Mouse (Mus musculus): ENCODE measurements around the gene Tmem79. TPM values are rescaled to one million over a fixed set of nuclear protein-coding genes. Genes with fewer than 3 reads are reported as not detected.

Gene Tmem79
- polyA plus RNA-seq (2012; ENCODE audit: low replicate concordance): 0.81 and 2.4 TPM in 2 replicates

DNA sequence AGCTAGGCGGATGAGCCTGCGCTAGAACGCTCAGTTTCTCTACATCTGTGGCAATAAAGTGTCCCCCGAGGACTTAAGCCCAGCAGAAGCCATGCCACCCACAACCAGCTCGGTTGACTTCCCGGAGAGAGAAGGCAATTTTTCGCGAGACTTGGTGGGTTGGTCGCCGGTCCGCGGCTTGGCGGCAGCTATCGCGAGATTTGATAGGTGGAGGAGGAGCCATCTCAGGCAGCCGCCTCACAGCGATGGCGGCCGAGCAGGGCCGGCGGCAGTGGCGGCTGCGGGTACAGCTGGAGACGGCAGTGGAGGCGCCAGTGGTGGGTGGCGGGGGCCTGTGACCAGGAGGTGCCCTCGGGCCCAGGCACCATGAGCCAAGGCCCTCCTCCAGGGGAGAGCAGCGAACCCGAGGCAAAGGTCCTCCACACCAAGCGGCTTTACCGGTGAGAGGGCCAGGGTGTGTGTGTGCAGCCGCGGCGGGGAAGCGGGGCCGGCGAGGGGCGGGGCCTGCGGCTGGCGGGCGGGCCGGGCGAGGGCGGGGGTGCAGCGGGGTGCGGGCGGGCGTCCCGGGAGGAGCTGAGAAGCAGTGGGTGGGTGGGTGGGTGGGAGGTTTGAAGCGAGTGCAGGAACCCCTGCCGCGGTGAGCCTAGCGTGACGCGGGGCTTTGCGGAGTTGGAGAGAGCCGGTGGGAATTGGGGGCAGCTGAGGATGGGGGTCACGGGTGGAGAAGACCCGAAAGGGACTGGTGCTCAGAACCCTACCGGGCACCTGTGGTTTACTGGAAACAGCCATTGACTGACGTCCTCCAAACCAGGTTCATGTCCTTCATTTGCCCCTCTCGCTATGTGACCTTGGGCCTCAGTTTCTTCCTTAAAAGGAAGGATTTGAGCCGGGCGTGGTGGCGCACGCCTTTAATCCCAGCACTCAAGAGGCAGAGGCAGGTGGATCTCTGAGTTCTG, at the start of gene Tmem79, which contains the start of gene Smg5:
Tmem79 (minus strand) TSS at position 91 of the 956 bp plus-strand sequence.
Smg5 (plus strand) TSS at position 203 of the 956 bp plus-strand sequence.

DNA sequence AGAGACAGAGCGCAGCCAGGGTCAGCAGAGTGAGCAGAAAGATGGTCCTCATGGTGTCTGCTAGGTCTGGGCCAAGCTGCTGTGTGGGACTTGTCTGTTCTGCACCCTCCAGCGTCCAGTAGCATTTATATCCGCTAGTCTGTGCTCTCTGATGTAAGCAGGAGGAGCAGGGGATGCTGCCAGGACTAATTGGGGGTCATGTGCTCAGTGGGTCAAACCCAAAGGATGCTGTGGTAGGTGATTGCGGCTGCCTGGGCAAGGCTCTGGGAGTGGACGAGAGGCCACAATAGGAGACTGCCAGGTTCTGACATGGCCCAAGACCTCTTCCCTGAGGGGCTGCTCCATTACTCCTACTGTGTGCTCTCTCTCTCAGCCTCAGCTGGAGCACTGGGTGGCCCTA, 48.4 kb upstream of the Tmem79 start, which contains the start of gene Bglap:
Bglap (minus strand) TSS at position 101 of the 400 bp plus-strand sequence.

DNA sequence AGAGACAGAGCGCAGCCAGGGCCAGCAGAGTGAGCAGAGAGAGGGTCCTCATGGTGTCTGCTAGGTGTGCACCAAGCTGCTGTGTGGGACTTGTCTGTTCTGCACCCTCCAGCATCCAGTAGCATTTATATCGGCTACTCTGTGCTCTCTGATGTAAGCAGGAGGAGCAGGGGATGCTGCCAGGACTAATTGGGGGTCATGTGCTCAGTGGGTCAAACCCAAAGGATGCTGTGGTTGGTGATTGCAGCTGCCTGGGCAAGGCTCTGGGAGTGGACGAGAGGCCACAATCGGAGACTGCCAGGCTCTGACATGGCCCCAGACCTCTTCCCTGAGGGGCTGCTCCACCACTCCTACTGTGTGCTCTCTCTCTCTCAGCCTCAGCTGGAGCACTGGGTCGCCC, 42.7 kb upstream of the Tmem79 start, which contains the start of gene Bglap2:
Bglap2 (minus strand) TSS at position 101 of the 400 bp plus-strand sequence.

GRCm38 (mm10) chr3:88372643-88373042, 36.7 kb upstream of the Tmem79 start, which contains the start of gene Bglap3:
Gene Bglap3 (minus strand): TSS chr3:88372743.

GRCm38 (mm10) chr3:88364337-88364736, 28.4 kb upstream of the Tmem79 start, which contains the start of gene Paqr6:
Gene Paqr6 (plus strand): TSS chr3:88364584.

GRCm38 (mm10) chr3:88324951-88325405, 11.0 kb downstream of the Tmem79 start, which contains the start of gene Glmp:
Gene Glmp (plus strand): TSS chr3:88325023.

DNA sequence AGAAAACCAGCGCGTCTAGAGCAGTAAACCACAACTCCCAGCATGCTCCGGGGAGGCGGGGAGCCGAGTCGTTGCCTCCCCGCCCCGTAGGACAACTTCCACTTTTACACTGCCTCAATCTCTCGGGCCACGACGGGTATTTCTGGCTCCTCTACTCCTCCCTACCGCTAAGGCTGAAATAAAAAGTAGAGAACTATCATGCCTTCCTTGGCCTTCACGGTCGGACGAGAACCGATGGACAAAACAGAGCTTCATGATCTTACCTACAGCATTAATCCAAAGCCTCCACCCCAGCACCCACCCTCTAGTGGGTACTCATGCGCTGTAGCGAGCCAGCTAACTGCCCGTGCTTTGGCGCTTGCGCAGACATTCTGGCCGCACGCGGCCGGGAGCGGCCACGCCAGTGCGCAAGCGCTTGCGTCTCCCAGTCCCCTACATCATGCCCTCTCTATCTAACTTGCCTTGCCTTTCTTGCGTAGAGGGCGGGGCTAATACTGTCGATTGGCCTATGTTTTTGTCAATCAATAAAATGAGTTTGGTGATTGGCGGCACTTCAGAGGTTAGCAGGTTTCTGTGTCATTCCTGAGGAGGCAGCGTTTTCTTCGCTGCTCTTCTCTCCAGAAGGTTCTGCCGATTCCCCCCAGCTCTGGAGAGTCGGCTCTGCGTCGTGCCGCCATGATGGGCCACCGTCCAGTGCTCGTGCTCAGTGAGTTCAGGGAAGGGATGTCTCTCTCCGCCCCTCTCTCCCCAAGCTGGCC, 39.2 kb downstream of the Tmem79 start, which contains the start of the genes Tsacc and Cct3:
Tsacc (minus strand) TSS at position 439 of the 758 bp plus-strand sequence.
Cct3 (plus strand) TSS at position 556 of the 758 bp plus-strand sequence.

GRCm38 (mm10) chr3:88287110-88287509, 48.8 kb downstream of the Tmem79 start, which contains the start of gene Gm38392:
Gene Gm38392 (minus strand): TSS chr3:88287210.

Other genes starting within 250 kb of the Tmem79 start
- 210 and 298 TPM in 2 replicates for gene Mef2d, start 193.8 kb downstream of the Tmem79 start, polyA plus RNA-seq (2012; ENCODE audit: low replicate concordance)
- 0.09 TPM in 2 replicates for gene Rhbg, start 81.4 kb downstream of the Tmem79 start, polyA plus RNA-seq (2012; ENCODE audit: low replicate concordance)
- not detected in 2 replicates for gene Gm38392, start 48.9 kb downstream of the Tmem79 start, polyA plus RNA-seq (2012; ENCODE audit: low replicate concordance)
- 1.1 and 1.4 TPM in 2 replicates for gene Tsacc, start 39.1 kb downstream of the Tmem79 start, polyA plus RNA-seq (2012; ENCODE audit: low replicate concordance)
- gene Cct3, start 39.0 kb downstream of the Tmem79 start, polyA plus RNA-seq (2012; ENCODE audit: low replicate concordance): 4.2 and 11.7 TPM in 2 replicates
- gene Glmp, start 11.1 kb downstream of the Tmem79 start, polyA plus RNA-seq (2012; ENCODE audit: low replicate concordance): 28.3 and 133 TPM in 2 replicates
- gene Smg5, start 112 bp upstream of the Tmem79 start, polyA plus RNA-seq (2012; ENCODE audit: low replicate concordance): 67.3 and 68.3 TPM in 2 replicates
- 0.22 TPM in 1 of 2 replicates, not detected in the other for gene Paqr6, start 28.4 kb upstream of the Tmem79 start, polyA plus RNA-seq (2012; ENCODE audit: low replicate concordance)
- not detected in 2 replicates for gene Bglap3, start 36.6 kb upstream of the Tmem79 start, polyA plus RNA-seq (2012; ENCODE audit: low replicate concordance)
- gene Bglap2, start 42.6 kb upstream of the Tmem79 start, polyA plus RNA-seq (2012; ENCODE audit: low replicate concordance): not detected in 2 replicates
- not detected in 2 replicates for gene Bglap, start 48.3 kb upstream of the Tmem79 start, polyA plus RNA-seq (2012; ENCODE audit: low replicate concordance)
- gene Pmf1, start 74.2 kb upstream of the Tmem79 start, polyA plus RNA-seq (2012; ENCODE audit: low replicate concordance): 86.8 and 96.4 TPM in 2 replicates
- gene Slc25a44, start 89.0 kb upstream of the Tmem79 start, polyA plus RNA-seq (2012; ENCODE audit: low replicate concordance): 3.3 and 9.8 TPM in 2 replicates
- 87.8 and 314 TPM in 2 replicates for gene Sema4a, start 125.0 kb upstream of the Tmem79 start, polyA plus RNA-seq (2012; ENCODE audit: low replicate concordance)
- 37.6 and 43.2 TPM in 2 replicates for gene Lmna, start 173.8 kb upstream of the Tmem79 start, polyA plus RNA-seq (2012; ENCODE audit: low replicate concordance)
- gene Mex3a, start 196.2 kb upstream of the Tmem79 start, polyA plus RNA-seq (2012; ENCODE audit: low replicate concordance): 1.2 and 1.6 TPM in 2 replicates
- gene Rab25, start 212.2 kb upstream of the Tmem79 start, polyA plus RNA-seq (2012; ENCODE audit: low replicate concordance): 0.21 TPM in 1 of 2 replicates, not detected in the other
- gene Lamtor2, start 216.9 kb upstream of the Tmem79 start, polyA plus RNA-seq (2012; ENCODE audit: low replicate concordance): 34.9 and 125 TPM in 2 replicates
- 40.8 and 50.4 TPM in 2 replicates for gene Ubqln4, start 217.6 kb upstream of the Tmem79 start, polyA plus RNA-seq (2012; ENCODE audit: low replicate concordance)
- 19.9 and 162 TPM in 2 replicates for gene Ssr2, start 239.7 kb upstream of the Tmem79 start, polyA plus RNA-seq (2012; ENCODE audit: low replicate concordance)